Mouse (Mus musculus) hematopoietic multipotent progenitor cell, adult 10-12 weeks (in vitro differentiated cells): ENCODE data around the gene Bbip1. TPM values are rescaled to one million over a fixed set of nuclear protein-coding genes. Genes with fewer than 3 reads are reported as not detected.

Experiments used
- polyA plus RNA-seq: library from polyadenylated mRNA; stranded (reverse); fragments of >175 nt; gene quantifications from 2 replicates; pipeline ENCODE4 v1.2.3, GENCODE M21; 2012; ENCODE audit warnings: low replicate concordance

The Bbip1 gene
- polyA plus RNA-seq = 6.6 and 8.2 TPM in 2 replicates

DNA sequence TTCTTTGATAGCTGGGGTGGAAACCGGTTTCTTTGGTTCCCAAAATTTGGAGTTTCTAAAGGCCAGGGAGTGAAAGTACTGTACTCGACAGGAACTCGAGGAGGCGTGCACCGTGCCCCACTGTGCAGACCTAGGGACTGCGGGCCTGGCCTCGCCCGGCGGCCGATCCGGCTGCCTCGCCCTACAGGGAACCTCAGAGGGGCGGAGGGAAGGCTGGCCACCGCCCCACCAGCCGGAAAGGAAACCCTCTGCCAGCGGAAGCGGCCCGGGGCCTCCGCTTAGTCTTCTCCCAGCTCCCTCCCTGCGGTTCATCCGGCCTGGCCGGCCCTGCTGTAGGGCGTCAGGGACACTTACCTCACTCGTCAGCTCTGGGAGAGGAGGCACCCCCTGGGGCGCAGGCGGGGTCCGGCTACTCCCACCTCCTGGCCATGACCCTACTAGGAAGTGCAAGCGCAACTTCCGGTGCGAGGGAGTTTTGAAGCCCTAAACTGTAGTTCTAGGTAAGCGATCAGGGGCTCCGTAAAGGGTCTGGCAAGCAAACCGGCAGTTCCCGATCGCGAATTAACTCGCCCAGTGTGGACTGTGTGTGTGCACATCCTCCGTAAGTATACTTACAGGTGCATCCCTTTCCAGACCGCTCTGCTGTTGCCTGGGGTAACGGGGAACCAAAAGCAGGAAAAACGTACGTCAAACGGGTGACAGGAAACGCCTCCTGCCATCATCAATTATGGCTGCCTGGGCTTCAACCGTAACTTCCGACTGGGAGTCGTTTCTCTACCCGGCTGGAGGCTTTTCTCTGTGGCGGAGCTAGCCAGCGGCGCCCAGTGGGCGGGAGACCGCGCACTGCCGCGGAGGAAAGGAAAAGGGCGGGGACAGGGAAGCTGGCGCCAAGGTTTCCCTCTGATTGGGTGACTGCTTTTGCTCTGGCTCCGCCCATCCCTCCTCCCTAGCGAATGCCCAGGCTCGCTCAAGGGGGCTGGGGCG lies at the start of gene Bbip1, which contains the start of gene Shoc2:
Bbip1 (minus strand) TSS at position 826 of the 984 bp plus-strand sequence.
Shoc2 (plus strand) TSS at position 505 of the 984 bp plus-strand sequence.

DNA sequence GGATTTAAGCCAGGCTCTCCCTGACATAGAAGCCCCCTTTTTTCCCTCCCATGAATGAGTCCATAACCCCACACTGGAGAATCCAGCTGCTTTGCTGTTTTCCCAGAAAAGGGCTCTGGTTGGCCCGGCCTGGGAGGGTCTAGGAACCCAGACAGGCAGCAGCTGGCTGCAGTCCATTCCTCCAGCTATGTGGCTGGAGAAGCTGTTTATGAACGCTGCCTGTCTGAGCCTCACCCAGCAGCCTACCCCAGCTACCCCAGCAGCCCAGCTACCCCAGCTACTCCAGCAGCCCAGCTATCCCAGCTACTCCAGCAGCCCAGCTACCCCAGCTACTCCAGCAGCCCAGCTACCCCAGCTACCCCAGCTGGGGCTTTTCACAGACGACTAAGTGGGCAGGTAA lies 52.4 kb downstream of the Bbip1 start, which contains the start of gene Pdcd4:
Pdcd4 (plus strand) TSS at position 171 of the 400 bp plus-strand sequence.

Other genes with a start within 250 kb of the Bbip1 start
- gene Pdcd4, start 52.4 kb downstream of the Bbip1 start, polyA plus RNA-seq = 68.5 and 94.8 TPM in 2 replicates
- 2.2 and 4.1 TPM in 2 replicates for gene Shoc2, start 321 bp downstream of the Bbip1 start, polyA plus RNA-seq
- gene Adra2a, start 99.5 kb upstream of the Bbip1 start, polyA plus RNA-seq = 0.05 and 0.06 TPM in 2 replicates